Mouse (Mus musculus) midbrain, embryonic 14.5 days (tissue): ENCODE data around the gene Gm498. TPM values are rescaled to one million over a fixed set of nuclear protein-coding genes. Genes with fewer than 3 reads are reported as not detected.
A peak's percentile ranks its signal among the peaks of the same experiment; 100 is the strongest.

Experiments
- ATAC-seq: fragments of 200-750 bp; cut with Nextera tagmentation; 2 replicates; pipeline ENCODE4 v1.8.0; 2017; ENCODE audit warnings: moderate number of reproducible peaks, moderate library complexity; ENCODE audit not compliant: low FRiP score, low TSS enrichment
- DNase-seq: peaks from one replicate; pipeline ENCODE4 v3.0.0-alpha.2; 2015
- H3K27ac ChIP-seq: fragments of 300-500 bp; sonication (generic); replicated peaks from 2 replicates; pipeline ENCODE4 v1.5.1; 2014; ENCODE audit warnings: mild to moderate bottlenecking, low read depth, low read length, moderate library complexity
- H3K27me3 ChIP-seq: fragments of 300-500 bp; sonication (generic); 2 replicates; pipeline ENCODE4 v1.6.1; 2014; ENCODE audit warnings: low read length, control low read depth, mixed read lengths; ENCODE audit not compliant: control insufficient read depth, insufficient read depth
- H3K36me3 ChIP-seq: fragments of 300-500 bp; sonication (generic); 2 replicates; pipeline ENCODE4 v1.6.1; 2014; ENCODE audit warnings: low read length, control low read depth; ENCODE audit not compliant: control insufficient read depth, insufficient read depth
- H3K4me1 ChIP-seq: fragments of 300-500 bp; sonication (generic); 2 replicates; pipeline ENCODE4 v1.6.1; 2014; ENCODE audit warnings: mild to moderate bottlenecking, antibody characterized with exemption, low read length, control low read depth; ENCODE audit not compliant: control insufficient read depth, insufficient read depth
- H3K4me2 ChIP-seq: fragments of 300-500 bp; sonication (generic); 2 replicates; pipeline ENCODE4 v1.6.1; 2014; ENCODE audit warnings: mild to moderate bottlenecking, low read length, moderate library complexity
- H3K4me3 ChIP-seq: fragments of 300-500 bp; sonication (generic); replicated peaks from 2 replicates; pipeline ENCODE4 v1.5.1; 2014; ENCODE audit warnings: low read depth, low read length
- H3K9ac ChIP-seq: fragments of 300-500 bp; sonication (generic); replicated peaks from 2 replicates; pipeline ENCODE4 v1.6.1; 2014; ENCODE audit warnings: mild to moderate bottlenecking, low read length, moderate library complexity
- H3K9me3 ChIP-seq: fragments of 300-500 bp; sonication (generic); 2 replicates; pipeline ENCODE4 v1.6.1; 2016; ENCODE audit warnings: low read length, control low read depth, mixed read lengths; ENCODE audit not compliant: control insufficient read depth
- WGBS: fragments of 180-500 bp; shearing (Covaris S2); extraction: QIAGEN DNeasy Blood & Tissue Kit; methylation state at CpG from one replicate; pipeline ENCODE4 v1.1.7; 2014; 5-methylcytosine and 5-hydroxymethylcytosine counted together
- polyA plus RNA-seq: library from polyadenylated mRNA; unstranded; fragments of >200 nt; fragmentation: Nextera tagmentation; extraction: Ambion mirVana; gene quantifications from 2 replicates; pipeline ENCODE4 v1.2.1, GENCODE M21; 2014

The Gm498 gene
- polyA plus RNA-seq, 1 experiment from 2014 or later: not detected

DNA sequence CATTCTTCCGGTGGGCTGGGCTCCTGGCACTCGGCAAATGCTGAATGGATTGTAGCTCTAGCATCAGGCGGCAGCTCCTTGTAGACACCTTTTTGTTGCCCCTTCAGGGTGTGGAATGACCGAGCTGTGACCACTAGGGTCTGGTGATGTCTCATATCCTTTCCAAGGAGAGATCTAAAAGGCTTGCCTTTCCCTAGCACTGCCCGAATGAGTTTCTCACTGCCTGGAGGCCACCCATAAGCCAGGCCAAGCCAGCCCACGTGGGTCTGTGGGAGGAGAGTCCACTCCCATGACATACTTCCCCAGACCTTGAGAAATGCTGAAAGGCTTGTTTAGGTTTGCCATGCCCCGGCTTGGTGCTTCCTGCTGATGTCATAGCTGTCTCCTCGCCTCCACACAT is 34.4 kb upstream of the Gm498 start:
- Histone ChIP-seq H3K9me3 (no peaks in the 10 kb centered on the region), H3K4me2 (peak overlapping the region; percentile 82), H3K4me1 (peaks cover 41% of the 10 kb centered on the region), H3K9ac (no peak overlapping the region), H3K27ac (no peak overlapping the region), H3K36me3 (peaks cover 5% of the 10 kb centered on the region), H3K4me3 (no peak overlapping the region), H3K27me3 (no peaks in the 10 kb centered on the region)
- no peak for ATAC-seq
- 88% methylated on average over 8 of the region's 8 CpGs for WGBS
- DNase-seq: no peak

DNA sequence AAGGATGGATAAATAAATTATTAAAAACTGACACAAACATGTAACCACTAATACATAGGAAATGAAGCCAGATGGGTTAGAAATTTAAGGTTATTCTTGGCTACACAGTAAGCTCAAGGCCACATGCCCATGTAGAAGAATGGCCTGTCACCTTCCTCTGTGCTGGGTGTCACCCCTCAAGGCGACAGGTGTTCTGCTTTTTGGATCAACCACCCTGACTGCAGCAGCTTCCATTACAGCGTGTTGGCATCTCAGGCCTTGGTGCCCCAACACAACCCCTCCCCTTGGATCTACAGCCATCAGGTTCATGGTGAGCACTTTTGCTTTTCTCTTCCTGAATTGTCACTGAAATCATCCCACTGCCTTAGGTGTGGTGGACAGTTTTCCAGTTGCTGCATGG is 34.0 kb upstream of the Gm498 start:
- WGBS: 96% methylated on average over 2 of the region's 2 CpGs
- no peak overlapping the region for H3K4me2 ChIP-seq
- no peak for ATAC-seq
- no peak overlapping the region for H3K4me3 ChIP-seq
- DNase-seq: no peak
- no peaks in the 10 kb centered on the region for H3K27me3 ChIP-seq
- H3K36me3 ChIP-seq: peaks cover 9% of the 10 kb centered on the region
- H3K9ac ChIP-seq: no peak overlapping the region
- peaks cover 41% of the 10 kb centered on the region for H3K4me1 ChIP-seq
- H3K27ac ChIP-seq: no peak overlapping the region
- no peaks in the 10 kb centered on the region for H3K9me3 ChIP-seq

DNA sequence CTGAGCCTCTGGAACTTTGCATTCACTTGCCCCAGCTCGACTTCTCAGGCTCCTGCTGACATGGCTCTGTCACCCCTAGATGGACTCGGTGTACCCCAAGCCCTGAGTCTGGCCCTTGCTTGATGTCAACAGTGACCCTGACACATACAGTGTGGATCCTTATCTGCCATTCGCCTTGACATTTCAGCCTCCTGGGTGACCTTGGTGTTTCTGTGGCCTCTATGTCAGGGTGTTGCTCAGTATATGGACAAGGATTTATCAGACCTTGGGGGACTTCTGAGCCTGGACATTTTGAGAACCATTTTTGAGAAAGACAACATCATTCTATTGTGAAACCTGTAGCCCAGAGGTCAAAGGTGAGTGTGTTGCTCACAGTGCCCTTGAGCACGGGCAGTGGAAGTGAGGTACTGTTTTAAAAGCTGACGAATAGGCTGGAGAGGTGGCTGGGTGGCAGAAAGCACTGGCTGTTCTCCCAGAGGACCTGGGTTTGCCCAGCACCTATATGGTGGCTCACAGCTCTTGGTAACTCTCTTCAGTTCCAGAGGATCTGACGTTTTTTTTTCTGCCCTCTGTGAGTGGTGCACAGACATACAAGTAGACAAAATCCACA is 33.0 kb upstream of the Gm498 start:
- Histone ChIP-seq H3K4me2 (no peak overlapping the region), H3K9me3 (no peaks in the 10 kb centered on the region), H3K4me3 (no peak overlapping the region), H3K4me1 (peaks cover 41% of the 10 kb centered on the region), H3K27me3 (no peaks in the 10 kb centered on the region), H3K27ac (no peak overlapping the region), H3K36me3 (peaks cover 20% of the 10 kb centered on the region), H3K9ac (no peak overlapping the region)
- ATAC-seq: no peak
- 85% methylated on average over 6 of the region's 6 CpGs for WGBS
- no peak for DNase-seq

DNA sequence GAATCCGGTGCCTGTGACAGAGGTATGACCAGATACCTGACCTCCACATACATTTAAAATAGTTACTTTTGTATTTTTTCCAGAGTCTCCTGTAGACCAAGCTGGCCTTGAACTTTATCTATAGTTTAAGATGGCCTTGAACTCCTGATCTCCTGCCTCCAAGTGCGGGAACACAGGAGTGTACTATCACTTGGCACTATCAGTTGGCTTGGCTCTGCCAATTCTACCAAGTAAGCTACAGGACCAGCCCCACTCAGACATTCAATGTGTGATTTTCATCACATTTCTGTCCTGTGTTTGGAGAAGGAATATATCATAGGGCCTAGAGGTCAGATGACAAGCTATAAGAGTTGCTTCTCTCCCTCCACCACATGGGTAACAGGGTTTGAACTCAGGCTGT is 32.3 kb upstream of the Gm498 start:
- Histone ChIP-seq H3K9ac (no peak overlapping the region), H3K9me3 (no peaks in the 10 kb centered on the region), H3K4me3 (no peak overlapping the region), H3K36me3 (peaks cover 26% of the 10 kb centered on the region), H3K27ac (no peak overlapping the region), H3K27me3 (no peaks in the 10 kb centered on the region), H3K4me1 (peaks cover 41% of the 10 kb centered on the region), H3K4me2 (no peak overlapping the region)
- DNase-seq: no peak
- 96% methylated on average over 2 of the region's 2 CpGs for WGBS
- no peak for ATAC-seq

DNA sequence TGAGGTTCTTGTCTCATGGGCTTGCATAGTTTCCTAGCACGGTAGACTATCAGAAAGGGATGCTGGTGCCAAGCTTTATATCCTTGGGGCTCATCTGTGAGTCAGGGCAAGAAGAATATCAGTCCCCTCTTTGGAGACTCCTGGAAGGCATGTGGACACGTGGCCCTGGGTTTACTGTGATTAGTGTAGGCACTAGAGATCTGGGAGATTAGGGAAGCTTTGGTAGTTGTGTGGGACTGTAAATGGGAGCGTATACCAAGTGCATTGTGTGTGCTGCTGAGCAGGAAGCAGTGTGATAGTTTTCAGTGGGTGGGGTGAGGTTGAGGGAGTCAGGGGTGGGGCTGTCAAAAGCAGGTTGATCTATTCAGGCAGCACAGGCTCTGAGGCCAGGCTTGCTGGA is 31.7 kb upstream of the Gm498 start:
- H3K4me2 ChIP-seq: no peak overlapping the region
- 80% methylated on average over 3 of the region's 3 CpGs for WGBS
- H3K4me1 ChIP-seq: peaks cover 41% of the 10 kb centered on the region

DNA sequence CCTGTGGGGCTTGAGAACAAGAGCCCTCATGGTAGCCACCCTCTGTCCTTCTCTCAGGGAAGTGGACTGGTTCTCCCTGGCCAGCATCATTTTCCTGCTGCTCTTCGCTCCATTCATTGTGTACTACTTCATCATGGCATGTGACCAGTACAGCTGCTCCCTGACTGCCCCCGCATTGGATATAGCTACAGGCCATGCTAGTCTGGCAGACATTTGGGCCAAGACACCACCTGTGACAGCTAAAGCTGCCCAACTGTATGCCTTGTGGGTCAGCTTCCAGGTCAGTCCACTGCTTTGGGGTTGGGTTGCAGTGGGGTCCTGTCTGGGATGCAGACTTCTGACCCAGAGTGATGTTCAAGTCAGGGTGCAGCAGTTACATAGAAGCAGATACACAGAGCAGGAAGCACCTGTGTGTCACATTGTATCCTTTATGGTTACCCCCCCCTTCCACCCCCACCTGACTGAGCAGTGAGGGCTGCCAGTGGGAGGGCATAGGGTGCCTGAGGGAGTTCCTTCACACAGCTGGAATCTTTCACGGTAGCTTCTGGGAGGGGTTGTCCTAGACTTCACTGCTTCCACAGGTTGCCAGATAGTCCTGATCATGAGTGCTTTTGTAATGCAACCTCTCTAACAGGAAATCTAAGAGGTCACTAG is 28.8 kb upstream of the Gm498 start:
- no peak overlapping the region for H3K4me2 ChIP-seq
- no peak overlapping the region for H3K9ac ChIP-seq
- no peak overlapping the region for H3K27ac ChIP-seq
- 91% methylated on average over 3 of the region's 3 CpGs for WGBS
- H3K36me3 ChIP-seq: peaks cover 53% of the 10 kb centered on the region
- ATAC-seq: no peak
- no peak overlapping the region for H3K4me3 ChIP-seq
- no peaks in the 10 kb centered on the region for H3K27me3 ChIP-seq
- H3K4me1 ChIP-seq: peaks cover 19% of the 10 kb centered on the region
- no peak for DNase-seq
- H3K9me3 ChIP-seq: no peaks in the 10 kb centered on the region

More for the DNA sequence above, 31.7 kb upstream of the Gm498 start:
- H3K9ac ChIP-seq: no peak overlapping the region
- peaks cover 30% of the 10 kb centered on the region for H3K36me3 ChIP-seq
- H3K27me3 ChIP-seq: no peaks in the 10 kb centered on the region
- ATAC-seq: no peak
- no peaks in the 10 kb centered on the region for H3K9me3 ChIP-seq
- no peak for DNase-seq
- no peak overlapping the region for H3K27ac ChIP-seq
- H3K4me3 ChIP-seq: no peak overlapping the region

GRCm38 (mm10) chr7:143840121-143840520 is 26.5 kb upstream of the Gm498 start:
- Histone ChIP-seq H3K4me2 (no peak overlapping the region), H3K9me3 (no peaks in the 10 kb centered on the region), H3K36me3 (peaks cover 76% of the 10 kb centered on the region), H3K4me3 (no peak overlapping the region), H3K27ac (no peak overlapping the region), H3K4me1 (0 out of 2 replicates have a peak, but pooled peaks cover 3% of the 10 kb centered on the region), H3K27me3 (no peaks in the 10 kb centered on the region), H3K9ac (no peak overlapping the region)
- ATAC-seq (no peak), DNase-seq (no peak)
- 91% methylated on average over 5 of the region's 5 CpGs for WGBS

DNA sequence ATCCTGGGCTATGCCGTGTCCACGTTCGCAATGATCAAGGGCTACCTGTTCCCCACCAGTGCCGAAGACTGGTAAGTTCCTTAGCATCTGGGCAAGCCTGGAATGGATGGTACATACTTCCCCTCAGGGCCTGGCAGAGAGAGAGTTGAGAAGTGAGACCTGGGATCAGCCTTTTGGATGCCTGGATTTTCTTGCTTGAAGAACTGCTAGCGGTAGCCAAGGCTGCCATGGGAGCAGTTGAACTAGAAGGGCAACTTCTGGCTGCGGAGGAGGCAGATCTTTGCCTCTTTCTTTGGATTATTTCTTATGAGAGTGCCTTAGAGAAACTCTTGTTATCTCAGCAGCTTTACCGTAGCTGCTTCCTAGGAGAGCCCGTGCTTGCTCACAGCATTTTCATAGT is 25.3 kb upstream of the Gm498 start:
- WGBS: 98% methylated on average over 8 of the region's 8 CpGs
- DNase-seq: no peak
- no peak overlapping the region for H3K4me2 ChIP-seq
- H3K4me3 ChIP-seq: no peak overlapping the region
- H3K4me1 ChIP-seq: 0 out of 2 replicates have a peak, but pooled peaks cover 2% of the 10 kb centered on the region
- ATAC-seq: no peak
- H3K9me3 ChIP-seq: no peaks in the 10 kb centered on the region
- H3K27me3 ChIP-seq: no peaks in the 10 kb centered on the region
- peaks cover 87% of the 10 kb centered on the region for H3K36me3 ChIP-seq
- H3K9ac ChIP-seq: no peak overlapping the region
- H3K27ac ChIP-seq: no peak overlapping the region

GRCm38 (mm10) chr7:143848127-143848767 is 18.4 kb upstream of the Gm498 start:
- no peak overlapping the region for H3K4me2 ChIP-seq
- H3K36me3 ChIP-seq: peaks cover 59% of the 10 kb centered on the region
- H3K4me1 ChIP-seq: no peaks in the 10 kb centered on the region
- DNase-seq: no peak
- H3K27me3 ChIP-seq: no peaks in the 10 kb centered on the region
- no peak overlapping the region for H3K27ac ChIP-seq
- ATAC-seq: no peak
- WGBS: 87% methylated on average over 5 of the region's 5 CpGs
- no peak overlapping the region for H3K4me3 ChIP-seq
- no peaks in the 10 kb centered on the region for H3K9me3 ChIP-seq
- H3K9ac ChIP-seq: no peak overlapping the region
